Mouse (Mus musculus): ENCODE results near the gene Cadps2. TPM values are rescaled to one million over a fixed set of nuclear protein-coding genes. Genes with fewer than 3 reads are reported as not detected.

The Cadps2 gene
- total RNA-seq, 1 experiment from 2014 or later = 0.23 TPM

DNA sequence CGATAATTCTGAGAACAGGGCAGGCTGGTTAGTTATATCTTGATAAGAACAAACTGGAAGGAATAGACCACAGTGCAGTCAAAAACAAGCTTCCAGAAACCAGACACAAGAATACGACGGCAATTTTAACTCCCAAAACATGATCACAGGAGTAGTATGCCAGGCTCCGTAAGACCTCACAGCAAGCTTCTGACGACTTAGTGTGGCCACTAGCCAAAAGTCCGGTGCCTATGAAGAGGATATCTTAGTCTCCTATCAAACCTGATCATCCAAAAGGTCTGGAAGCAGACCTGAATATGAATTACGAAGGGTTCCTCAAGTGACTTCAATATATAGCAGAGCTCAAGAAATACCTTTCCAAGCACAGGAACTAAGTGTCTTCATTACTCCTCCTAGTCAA, 33.9 kb downstream of the Cadps2 start:
- ATAC-seq (ENCODE audit: extremely low read depth, insufficient number of reproducible peaks, low FRiP score, poor library complexity, severe bottlenecking) = no peak

DNA sequence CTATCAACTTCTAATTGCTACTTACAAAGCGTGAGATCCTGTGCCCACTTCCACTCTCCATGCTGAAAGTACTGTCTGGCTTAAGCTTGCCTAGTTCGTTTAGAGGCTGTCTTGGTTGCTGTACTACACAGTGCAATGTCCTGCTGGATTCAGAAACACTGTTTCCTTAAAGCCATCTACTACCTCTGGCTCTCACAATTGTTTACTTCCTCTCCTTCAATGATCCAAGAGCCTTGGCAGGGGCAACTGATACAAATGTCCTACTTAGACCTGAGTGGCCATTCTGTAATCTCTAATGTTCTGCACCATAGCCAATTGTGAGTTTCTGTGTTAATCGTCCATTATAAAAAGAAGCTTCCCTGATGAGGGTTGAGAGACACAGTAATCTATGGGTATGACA, 47.4 kb downstream of the Cadps2 start:
- ATAC-seq (ENCODE audit: extremely low read depth, insufficient number of reproducible peaks, low FRiP score, poor library complexity, severe bottlenecking) = no peak

DNA sequence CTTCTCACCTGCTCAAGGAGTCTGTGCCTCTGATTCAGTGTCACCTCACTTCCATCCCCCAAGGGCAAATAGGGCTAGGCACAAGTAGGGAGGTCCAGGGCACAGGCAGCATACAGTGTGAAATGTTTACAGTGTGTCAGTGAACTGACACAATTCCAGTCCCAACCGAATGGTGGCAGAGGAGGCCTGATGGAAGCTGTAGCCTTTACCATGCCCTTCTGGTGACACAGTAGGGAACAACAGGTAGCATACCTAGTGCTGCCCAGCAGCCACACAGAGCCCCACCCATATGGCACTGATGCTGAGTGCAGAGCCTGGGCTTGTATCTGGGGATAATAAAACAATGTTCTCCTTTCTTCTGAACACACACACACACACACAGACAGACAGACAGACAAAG, 61.6 kb downstream of the Cadps2 start:
- ATAC-seq (ENCODE audit: extremely low read depth, insufficient number of reproducible peaks, low FRiP score, poor library complexity, severe bottlenecking) = no peak

DNA sequence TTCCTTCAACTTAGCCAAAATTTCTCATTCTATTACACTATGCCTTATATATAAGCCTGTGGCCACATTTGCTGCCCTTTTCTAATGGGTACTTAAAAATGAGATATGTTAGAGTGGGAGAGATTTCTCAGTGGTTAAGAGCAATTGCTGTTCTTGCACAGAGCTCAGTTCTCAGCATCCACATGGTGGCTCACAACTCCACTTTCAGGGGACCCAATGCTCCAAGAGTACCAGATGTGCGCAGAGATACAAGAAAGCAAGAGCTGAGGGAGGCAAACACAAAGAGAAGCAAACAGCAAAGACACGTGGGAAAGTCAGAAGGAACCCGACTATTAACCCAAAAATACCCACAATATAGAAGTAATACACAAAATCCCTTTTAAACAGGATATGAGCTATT, 77.0 kb downstream of the Cadps2 start:
- ATAC-seq (ENCODE audit: extremely low read depth, insufficient number of reproducible peaks, low FRiP score, poor library complexity, severe bottlenecking) = no peak

DNA sequence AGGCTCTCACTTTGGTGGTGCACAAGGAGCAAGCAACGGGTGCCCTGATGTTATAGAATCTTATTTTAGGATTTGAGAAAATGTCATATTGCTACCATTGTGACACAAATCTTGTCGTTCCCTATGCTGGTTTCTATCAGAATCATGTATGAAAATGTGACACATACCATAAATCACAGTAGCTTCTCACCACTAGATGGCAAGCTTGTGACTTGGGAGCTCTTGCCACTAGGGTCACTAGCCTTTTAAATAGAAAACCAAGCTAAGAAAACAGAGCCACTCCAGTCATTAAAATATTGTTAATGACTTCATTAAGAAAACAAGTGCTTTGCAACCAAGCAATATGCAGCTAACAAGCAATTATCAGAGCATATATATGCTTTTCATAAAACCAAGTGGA, 81.0 kb downstream of the Cadps2 start:
- ATAC-seq (ENCODE audit: extremely low read depth, insufficient number of reproducible peaks, low FRiP score, poor library complexity, severe bottlenecking) = no peak

DNA sequence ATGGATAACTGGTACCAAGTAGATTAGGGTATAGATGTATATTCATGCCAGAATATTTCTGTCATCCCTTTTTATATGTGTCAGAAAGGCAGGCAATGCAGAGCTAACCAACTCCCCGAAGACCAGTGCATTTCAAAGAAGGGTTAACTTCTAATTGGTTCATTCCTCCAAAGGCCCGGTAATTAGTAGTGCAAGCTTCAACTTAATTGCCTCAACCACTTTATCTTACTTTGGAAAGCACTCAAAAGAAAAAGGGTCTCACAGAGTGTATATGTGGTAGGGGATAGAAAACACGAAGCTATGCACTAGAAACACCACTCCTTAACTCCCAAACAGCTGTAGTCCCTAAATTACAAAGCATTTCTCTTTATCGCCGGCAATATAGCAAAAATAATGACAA, 90.4 kb downstream of the Cadps2 start:
- no peak for ATAC-seq (ENCODE audit: extremely low read depth, insufficient number of reproducible peaks, low FRiP score, poor library complexity, severe bottlenecking)

DNA sequence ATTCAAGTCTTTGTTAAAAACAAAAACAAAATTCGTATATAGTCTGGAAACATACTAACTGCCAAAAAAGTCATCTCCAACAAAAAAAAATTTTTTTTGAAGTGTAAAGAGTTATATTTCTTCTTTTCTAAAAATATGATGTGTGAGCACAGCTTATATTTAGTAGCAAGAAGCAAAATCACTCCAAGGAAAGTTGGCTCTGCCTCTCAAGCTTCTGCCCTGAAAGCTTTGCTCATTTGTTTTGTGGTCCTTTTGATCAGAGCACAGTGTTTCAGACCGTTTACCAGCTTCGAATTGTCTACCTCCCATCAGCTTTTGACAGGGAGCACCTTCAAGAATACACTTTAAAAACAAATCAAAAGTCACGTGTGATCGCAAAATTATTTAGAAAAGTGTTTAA, 99.2 kb downstream of the Cadps2 start:
- no peak for ATAC-seq (ENCODE audit: extremely low read depth, insufficient number of reproducible peaks, low FRiP score, poor library complexity, severe bottlenecking)

DNA sequence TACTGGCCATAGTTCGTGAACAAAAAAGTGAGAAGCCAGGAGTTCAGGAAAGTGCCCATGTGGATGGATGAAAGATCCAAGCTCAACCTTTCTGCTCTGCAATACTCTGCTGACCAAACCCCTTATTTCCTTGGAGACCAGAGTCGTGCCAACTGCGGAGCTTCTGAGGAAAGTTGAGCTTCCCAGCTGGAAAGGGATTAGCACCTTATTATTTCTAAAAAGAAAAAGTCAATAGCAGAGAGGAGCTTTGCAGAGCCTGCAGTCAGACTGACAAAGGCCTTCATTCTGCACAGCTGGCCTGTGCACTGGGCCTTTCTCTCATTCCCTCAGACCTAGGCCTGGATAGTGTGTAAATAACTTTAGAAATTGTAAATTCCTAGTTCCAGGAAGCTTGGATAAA, 106.5 kb downstream of the Cadps2 start:
- ATAC-seq (ENCODE audit: extremely low read depth, insufficient number of reproducible peaks, low FRiP score, poor library complexity, severe bottlenecking) = no peak

DNA sequence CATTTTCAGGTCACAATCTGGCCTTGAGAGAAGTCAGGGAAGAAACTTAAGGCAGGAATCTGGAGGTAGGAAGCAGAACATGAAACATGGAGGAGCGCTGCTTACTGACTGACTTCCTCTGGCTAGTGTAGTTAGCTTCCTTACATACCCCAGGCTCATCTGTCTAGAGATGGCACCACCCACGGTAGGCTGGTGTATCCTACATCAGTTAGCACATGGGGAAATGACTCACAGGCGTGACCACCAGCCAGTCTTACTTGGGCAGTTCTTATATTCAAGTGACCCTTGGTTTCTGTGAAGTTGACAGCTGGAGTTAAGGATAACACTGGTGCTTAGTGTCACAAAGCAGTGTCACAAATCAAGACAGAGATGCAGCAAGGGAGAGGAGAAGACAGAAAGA, 110.6 kb downstream of the Cadps2 start:
- no peak for ATAC-seq (ENCODE audit: extremely low read depth, insufficient number of reproducible peaks, low FRiP score, poor library complexity, severe bottlenecking)

DNA sequence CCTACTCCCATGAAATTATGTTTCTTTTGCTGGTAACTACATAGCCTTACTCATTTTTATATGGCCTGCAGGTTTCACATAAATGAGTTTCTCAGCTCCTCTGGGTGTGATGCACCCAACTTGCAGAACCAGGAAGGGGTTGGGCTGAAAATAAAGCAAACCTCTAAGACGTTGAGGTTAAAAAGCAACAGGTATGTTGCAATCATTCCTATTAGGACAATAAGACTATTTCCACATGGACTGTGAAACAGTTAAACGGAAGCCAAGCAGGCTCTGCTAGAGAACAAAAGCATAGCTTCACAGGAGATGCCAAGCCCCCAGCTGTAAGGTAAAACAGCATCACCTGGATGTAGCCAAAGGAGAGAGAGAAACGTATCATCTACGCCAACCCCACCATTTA, 115.5 kb downstream of the Cadps2 start:
- no peak for ATAC-seq (ENCODE audit: extremely low read depth, insufficient number of reproducible peaks, low FRiP score, poor library complexity, severe bottlenecking)

DNA sequence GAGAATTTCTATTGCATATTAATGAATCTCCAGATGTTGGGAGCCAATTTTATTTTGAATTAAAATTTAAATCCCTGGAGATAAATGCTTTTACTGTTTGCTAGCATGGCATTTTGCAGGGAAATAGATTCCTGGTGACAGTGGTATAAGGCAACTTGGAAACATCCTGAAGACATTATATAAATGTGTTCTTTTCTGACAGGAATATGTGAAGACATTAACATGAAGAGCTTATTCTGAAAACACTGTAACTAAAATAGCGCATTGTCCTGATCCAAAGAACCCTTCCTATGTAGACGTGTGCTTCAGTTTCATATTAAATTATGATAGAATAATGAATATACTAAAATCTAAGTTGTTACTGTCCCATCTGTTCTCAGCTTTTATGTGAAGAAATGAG, 118.8 kb downstream of the Cadps2 start:
- ATAC-seq (ENCODE audit: extremely low read depth, insufficient number of reproducible peaks, low FRiP score, poor library complexity, severe bottlenecking) = no peak

DNA sequence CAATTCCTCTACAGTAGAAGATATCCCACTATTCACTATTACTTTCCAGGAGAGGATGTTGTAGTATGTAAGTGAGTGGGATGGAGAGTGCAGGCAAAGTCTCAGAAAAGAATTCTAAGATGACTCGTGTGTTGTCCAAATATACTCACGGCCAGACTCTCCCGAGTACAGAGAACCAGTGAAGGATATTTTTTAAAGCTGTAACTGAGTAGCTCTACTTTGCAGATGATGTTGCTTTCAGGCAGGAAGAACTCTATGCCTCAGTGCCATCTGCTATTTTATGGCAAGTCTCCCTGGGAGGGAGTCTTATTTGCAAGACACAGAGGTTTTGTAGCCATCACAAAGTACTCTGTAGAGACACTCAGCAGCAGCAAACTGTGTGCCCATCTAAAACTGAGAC, 131.7 kb downstream of the Cadps2 start:
- ATAC-seq (ENCODE audit: extremely low read depth, insufficient number of reproducible peaks, low FRiP score, poor library complexity, severe bottlenecking) = no peak

DNA sequence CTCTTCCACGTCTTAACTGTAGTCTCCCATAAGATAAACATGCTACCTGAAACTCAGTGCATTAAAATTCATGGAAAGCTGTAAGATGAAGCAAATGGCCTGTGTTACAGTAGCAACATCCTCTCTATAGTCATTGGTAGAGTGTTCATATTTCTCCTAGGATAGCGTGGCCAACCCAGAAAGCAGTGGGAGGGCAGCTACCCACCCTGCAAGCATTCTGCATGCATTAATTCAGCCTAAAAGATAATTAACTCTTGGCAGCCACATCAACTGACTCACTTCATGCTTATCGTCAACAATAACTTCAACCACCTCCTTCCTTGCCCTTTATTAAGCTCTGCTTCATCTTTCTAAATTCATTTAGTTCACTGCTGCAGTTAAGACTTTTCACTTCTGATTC, 138.3 kb downstream of the Cadps2 start:
- no peak for ATAC-seq (ENCODE audit: extremely low read depth, insufficient number of reproducible peaks, low FRiP score, poor library complexity, severe bottlenecking)

DNA sequence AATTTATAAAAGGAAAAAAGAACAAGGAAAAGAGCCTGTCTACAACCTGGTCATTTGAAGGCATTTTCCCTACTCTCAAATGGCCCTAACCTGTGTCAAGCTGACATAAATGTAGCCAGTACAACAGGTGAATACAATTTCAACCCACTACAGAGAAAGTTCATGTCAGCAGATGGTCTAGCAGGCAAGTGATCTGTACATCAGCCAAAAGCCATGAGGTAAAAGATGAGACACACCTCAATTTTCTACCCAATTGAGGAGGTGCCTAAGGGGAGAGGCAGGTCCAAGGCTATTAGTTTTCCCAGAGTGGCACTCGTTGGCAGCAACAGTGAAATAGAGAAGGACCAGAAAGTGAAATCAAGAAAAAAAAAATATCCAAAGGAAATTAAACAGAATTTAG, 161.0 kb downstream of the Cadps2 start:
- ATAC-seq (ENCODE audit: extremely low read depth, insufficient number of reproducible peaks, low FRiP score, poor library complexity, severe bottlenecking) = no peak

DNA sequence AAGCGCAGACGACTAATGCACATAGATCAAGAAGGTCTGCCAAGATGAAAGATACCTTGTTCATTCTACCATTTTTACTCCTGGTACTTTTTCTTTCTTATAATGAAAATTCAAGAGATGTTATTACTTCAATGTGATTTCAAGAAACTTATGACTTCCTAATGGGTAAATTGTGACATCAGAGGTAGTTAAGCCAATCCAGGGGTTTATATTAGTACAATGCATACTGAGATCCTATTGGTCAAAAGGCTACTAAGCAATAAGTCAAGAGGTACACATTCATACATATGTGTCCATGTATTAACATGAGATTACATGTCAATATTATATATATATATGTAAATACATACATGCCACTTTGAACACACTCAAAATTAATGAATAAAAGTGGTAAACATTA, 184.2 kb downstream of the Cadps2 start, which contains the start of gene Rnf148:
TSS of gene Rnf148 (minus strand) at position 101 of the 400 bp plus-strand sequence.
- no peak for ATAC-seq (ENCODE audit: extremely low read depth, insufficient number of reproducible peaks, low FRiP score, poor library complexity, severe bottlenecking)

DNA sequence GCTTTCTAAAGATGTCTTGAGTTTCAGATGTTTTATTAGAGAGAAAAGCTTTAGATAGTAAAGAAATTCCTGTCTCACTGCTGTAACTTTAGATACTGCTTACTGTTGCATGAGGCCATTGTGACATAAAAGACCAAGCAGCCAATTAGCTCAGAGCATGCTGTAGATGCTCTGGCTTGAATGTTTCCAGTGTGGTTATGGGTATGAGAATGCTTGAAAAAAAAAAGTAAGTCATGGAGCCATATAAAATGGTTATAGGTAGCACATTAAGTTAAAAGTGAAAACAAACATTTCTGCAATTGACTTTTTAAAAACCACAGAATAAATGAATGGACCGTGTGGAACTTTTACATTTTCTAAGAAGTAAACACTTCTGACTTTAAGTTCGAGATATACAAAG, 189.0 kb downstream of the Cadps2 start, which contains the start of gene Rnf133:
TSS of gene Rnf133 (minus strand) at position 101 of the 400 bp plus-strand sequence.
- no peak for ATAC-seq (ENCODE audit: extremely low read depth, insufficient number of reproducible peaks, low FRiP score, poor library complexity, severe bottlenecking)

DNA sequence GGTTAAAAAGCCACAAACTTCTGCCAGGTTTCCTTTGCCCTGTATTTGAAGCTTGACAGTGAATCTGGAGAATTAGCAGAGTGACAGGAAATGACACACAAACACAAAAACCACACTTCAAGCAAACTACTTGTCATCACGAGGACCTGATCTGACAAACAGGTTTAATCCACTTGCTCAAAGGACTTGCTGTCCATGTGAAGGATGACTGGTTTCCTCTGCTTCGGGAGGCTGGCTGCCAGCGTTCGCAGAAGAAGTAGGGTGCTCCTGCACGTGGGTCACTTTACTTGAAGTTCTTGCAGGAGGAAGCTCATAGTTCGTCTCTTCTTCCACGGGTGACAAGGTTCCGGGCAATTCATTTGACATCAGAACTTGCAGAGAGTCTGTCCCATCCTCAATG, 190.5 kb downstream of the Cadps2 start:
- ATAC-seq (ENCODE audit: extremely low read depth, insufficient number of reproducible peaks, low FRiP score, poor library complexity, severe bottlenecking) = no peak

DNA sequence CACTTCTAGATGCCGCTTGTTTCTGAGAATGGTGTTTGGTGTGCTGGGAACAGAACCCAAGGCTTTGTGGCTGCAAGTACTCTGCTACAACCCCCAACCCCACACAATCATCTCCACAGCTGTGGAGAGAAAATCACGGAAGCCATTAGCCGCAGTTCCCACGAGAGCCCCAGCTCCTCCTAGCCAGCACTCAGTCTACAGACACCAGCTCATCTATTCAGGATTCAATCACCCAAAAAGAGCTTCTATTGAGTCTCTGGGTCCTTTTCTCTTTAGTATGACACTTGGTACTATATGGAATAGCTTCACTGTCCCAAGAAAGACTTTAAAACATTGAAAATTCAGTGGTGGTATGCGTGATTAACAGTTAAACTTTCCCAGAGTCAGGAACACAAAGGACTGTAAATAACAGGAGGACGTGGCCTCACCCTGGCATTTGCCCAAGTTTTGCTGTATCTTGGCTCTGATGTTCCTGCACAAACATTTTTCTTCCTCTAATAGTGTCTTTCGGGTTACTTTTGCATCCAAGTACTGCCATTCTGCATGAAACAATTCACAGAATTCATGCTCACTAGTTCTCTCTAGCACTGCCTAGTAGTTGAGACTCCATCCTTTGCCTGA, 191.5 kb downstream of the Cadps2 start:
- no peak for ATAC-seq (ENCODE audit: extremely low read depth, insufficient number of reproducible peaks, low FRiP score, poor library complexity, severe bottlenecking)

DNA sequence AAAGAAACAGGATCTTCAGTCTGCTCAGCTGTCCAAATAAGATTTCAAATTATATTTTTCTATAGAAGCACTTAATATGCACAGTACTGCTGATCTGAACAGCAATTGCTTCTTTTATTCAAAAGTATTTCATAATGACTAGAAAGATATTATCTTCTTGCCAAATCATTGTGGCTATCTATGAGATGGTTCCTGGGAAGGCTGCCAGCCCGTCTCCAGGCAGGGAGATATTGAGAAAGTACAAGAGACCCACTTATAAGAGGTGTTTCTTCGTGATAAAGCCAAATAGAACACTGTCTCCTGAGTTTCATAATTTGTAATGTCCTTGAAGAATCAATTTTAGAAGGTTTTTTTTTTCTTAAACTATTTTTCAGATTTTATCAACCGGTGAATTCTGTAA, 202.1 kb downstream of the Cadps2 start:
- ATAC-seq (ENCODE audit: extremely low read depth, insufficient number of reproducible peaks, low FRiP score, poor library complexity, severe bottlenecking) = no peak

DNA sequence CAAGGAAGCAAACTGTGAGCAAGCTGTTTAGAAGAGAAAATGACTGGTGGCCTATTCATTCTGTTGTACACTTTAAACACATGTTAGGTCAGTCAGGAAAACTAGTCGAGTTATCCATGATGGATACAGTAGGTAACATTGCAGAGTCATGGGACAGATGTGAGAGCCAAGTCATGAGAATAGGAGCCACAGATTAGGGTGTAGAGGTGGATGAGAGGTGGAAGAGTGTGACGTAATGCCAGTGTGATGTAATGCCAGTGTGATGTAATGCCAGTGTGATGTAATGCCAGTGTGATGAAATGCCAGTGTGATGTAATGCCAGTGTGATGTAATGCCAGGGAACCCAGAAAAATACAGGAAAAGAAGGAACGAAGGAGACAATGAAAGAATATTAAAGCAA, 204.0 kb downstream of the Cadps2 start:
- no peak for ATAC-seq (ENCODE audit: extremely low read depth, insufficient number of reproducible peaks, low FRiP score, poor library complexity, severe bottlenecking)

DNA sequence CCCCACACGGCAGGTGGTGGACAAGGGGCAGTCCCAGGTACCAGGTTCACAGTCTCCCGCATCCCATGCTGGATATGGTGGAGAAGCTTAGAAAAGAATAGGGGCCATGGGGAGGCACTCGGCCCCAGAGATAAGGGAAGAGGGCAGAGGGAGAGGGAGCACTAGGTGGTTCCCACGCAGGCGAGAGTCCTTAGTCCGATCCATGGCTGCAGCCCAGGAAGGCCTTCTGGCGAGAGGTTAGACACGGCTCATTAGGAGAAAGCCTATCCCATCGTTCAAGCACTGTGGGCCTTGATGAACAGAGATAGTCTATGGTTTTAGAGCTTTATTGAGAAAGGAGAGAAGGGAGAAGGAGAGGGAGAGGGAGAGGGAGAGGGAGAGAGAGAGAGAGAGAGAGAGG, 205.2 kb downstream of the Cadps2 start:
- no peak for ATAC-seq (ENCODE audit: extremely low read depth, insufficient number of reproducible peaks, low FRiP score, poor library complexity, severe bottlenecking)
